Mouse (Mus musculus) C2C12 (cell line): ENCODE results near the gene Cdyl2.

Source experiments
- CTCF ChIP-seq: IDR thresholded peaks from one replicate; pipeline ENCODE4 v1.5.1; 2011; ENCODE audit not compliant: control insufficient read depth, insufficient read depth, insufficient read length
- FOSL1 ChIP-seq: IDR thresholded peaks from one replicate; pipeline ENCODE4 v1.8.0; 2011; ENCODE audit warnings: mild to moderate bottlenecking, low read length; ENCODE audit not compliant: poor library complexity, insufficient read depth, severe bottlenecking
- MAX ChIP-seq: IDR thresholded peaks from one replicate; pipeline ENCODE4 v1.6.1; 2011; ENCODE audit warnings: mild to moderate bottlenecking, control low read depth
- MYOG ChIP-seq: IDR thresholded peaks from one replicate; pipeline ENCODE4 v1.6.1; 2011; ENCODE audit not compliant: control insufficient read depth, insufficient read length; ENCODE audit errors: extremely low read depth
- USF1 ChIP-seq: IDR thresholded peaks from one replicate; pipeline ENCODE4 v1.6.1; 2011; ENCODE audit warnings: low read depth, mild to moderate bottlenecking, control low read depth, moderate library complexity

DNA sequence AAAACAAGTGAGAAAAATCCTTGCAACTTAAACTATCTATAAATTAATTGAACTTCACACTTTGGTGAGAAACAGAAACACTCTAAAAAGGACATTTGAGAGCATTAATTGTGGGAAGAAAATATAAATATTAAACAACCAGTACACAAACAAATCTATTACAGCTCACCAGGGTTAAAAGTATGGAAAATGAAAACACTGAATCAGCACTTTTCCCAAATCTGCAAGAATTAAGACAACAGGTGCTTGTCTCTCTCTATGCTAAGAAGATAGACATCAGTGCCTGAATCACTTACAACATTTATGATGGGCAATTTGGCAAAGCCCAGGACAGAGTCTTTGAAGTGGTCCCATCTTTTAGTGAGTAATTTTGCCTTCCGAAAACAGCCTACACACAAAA, 56.6 kb downstream of the Cdyl2 start:
- no peak for TF ChIP-seq CTCF
- no peak for TF ChIP-seq MYOG
- TF ChIP-seq MAX = no peak
- no peak for TF ChIP-seq FOSL1
- TF ChIP-seq USF1 = no peak
